Mouse (Mus musculus) brain, embryonic 14.5 days (tissue): Measurements from ENCODE around the gene Rps12-ps3.

Experiments
- CTCF ChIP-seq: fragments of 200-500 bp; IDR thresholded peaks from 2 replicates; pipeline ENCODE4 v1.5.1; 2012; ENCODE audit warnings: inconsistent platforms, mild to moderate bottlenecking, moderate library complexity, borderline replicate concordance; ENCODE audit not compliant: insufficient read depth, insufficient read length; ENCODE audit errors: extremely low read depth
- POLR2A ChIP-seq: fragments of 200-500 bp; IDR thresholded peaks from 2 replicates; pipeline ENCODE4 v1.6.1; 2012; ENCODE audit warnings: mild to moderate bottlenecking, inconsistent platforms, borderline replicate concordance; ENCODE audit not compliant: poor library complexity, insufficient read depth, insufficient read length, severe bottlenecking; ENCODE audit errors: extremely low read depth

GRCm38 (mm10) chr19:59273190-59273589 is 48.9 kb upstream of the Rps12-ps3 start:
- no peak for TF ChIP-seq CTCF
- TF ChIP-seq POLR2A: no peak
